Mouse (Mus musculus) stomach, postnatal 0 days (tissue): ENCODE data around the gene Gm43552. TPM values are rescaled to one million over a fixed set of nuclear protein-coding genes. Genes with fewer than 3 reads are reported as not detected.

ENCODE experiments used
- ATAC-seq: fragments of 200-750 bp; cut with Nextera tagmentation; 2 replicates; pipeline ENCODE4 v1.8.0; 2017; ENCODE audit not compliant: low FRiP score, low TSS enrichment
- DNase-seq: peaks from one replicate; pipeline ENCODE4 v3.0.0-alpha.2; 2016; ENCODE audit warnings: low spot score
- H3K27ac ChIP-seq: fragments of 300-500 bp; sonication (generic); replicated peaks from 2 replicates; pipeline ENCODE4 v1.5.1; 2014; ENCODE audit warnings: mild to moderate bottlenecking, control low read depth
- H3K27me3 ChIP-seq: fragments of 300-500 bp; sonication (generic); 2 replicates; pipeline ENCODE4 v1.6.1; 2014; ENCODE audit warnings: low read length; ENCODE audit not compliant: control insufficient read depth, insufficient read depth
- H3K36me3 ChIP-seq: fragments of 300-500 bp; sonication (generic); 2 replicates; pipeline ENCODE4 v1.6.1; 2014; ENCODE audit warnings: low read length, mixed read lengths; ENCODE audit not compliant: control insufficient read depth, insufficient read depth
- H3K4me1 ChIP-seq: fragments of 300-500 bp; sonication (generic); replicated peaks from 2 replicates; pipeline ENCODE4 v1.6.1; 2014; ENCODE audit warnings: antibody characterized with exemption; ENCODE audit not compliant: control insufficient read depth, insufficient read depth
- H3K4me2 ChIP-seq: fragments of 300-500 bp; sonication (generic); replicated peaks from 2 replicates; pipeline ENCODE4 v1.6.1; 2014; ENCODE audit warnings: low read depth, mild to moderate bottlenecking, control low read depth, moderate library complexity
- H3K4me3 ChIP-seq: fragments of 300-500 bp; sonication (generic); 2 replicates; pipeline ENCODE4 v1.5.1; 2014; ENCODE audit warnings: low read depth, low read length, control low read depth
- H3K9ac ChIP-seq: fragments of 300-500 bp; sonication (generic); 2 replicates; pipeline ENCODE4 v1.6.1; 2014; ENCODE audit warnings: mild to moderate bottlenecking, low read length, control low read depth, mixed read lengths
- H3K9me3 ChIP-seq: fragments of 300-500 bp; sonication (generic); 2 replicates; pipeline ENCODE4 v1.6.1; 2016; ENCODE audit warnings: low read length; ENCODE audit not compliant: control insufficient read depth
- CTCF ChIP-seq: IDR thresholded peaks from 2 replicates; pipeline ENCODE4 v1.5.1; 2016; ENCODE audit warnings: antibody characterized with exemption, low read depth, mild to moderate bottlenecking, moderate library complexity
- EP300 ChIP-seq: optimal IDR thresholded peaks from 2 replicates; pipeline ENCODE3; 2016; ENCODE audit warnings: antibody characterized with exemption
- WGBS: fragments of 180-500 bp; shearing (Covaris S2); extraction: QIAGEN DNeasy Blood & Tissue Kit; methylation state at CpG from one replicate; pipeline ENCODE4 v1.1.7; 2014; 5-methylcytosine and 5-hydroxymethylcytosine counted together
- polyA plus RNA-seq: library from polyadenylated mRNA; unstranded; fragments of >200 nt; fragmentation: Nextera tagmentation; extraction: Ambion mirVana; gene quantifications from 2 replicates; pipeline ENCODE4 v1.2.1, GENCODE M21; 2015

The Gm43552 gene
- polyA plus RNA-seq, 1 experiment from 2014 or later, result not detected

DNA sequence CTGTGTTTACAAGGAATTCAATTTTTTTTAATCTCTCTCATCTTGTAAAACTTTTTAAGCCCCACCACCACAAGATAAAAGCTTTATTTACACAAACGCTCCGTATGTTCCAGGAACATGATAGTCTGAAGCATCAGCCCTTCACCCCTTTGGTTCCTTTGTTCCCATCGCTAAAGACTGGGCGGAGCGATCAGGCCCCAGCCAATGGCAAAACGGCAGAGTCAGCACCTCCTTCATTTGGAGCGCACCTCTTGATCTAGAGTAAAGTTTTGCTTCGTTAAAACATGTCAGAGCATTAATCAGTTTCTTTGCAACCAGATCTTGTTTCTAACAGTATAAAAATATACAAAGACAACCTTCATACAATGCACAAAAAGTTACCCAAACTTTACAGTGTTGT, 13.2 kb upstream of the Gm43552 start:
- Histone ChIP-seq H3K4me3 (no peak overlapping the region), H3K9ac (no peak overlapping the region), H3K36me3 (no peaks in the 10 kb centered on the region), H3K4me1 (no peaks in the 10 kb centered on the region), H3K27me3 (no peaks in the 10 kb centered on the region), H3K9me3 (no peaks in the 10 kb centered on the region), H3K4me2 (no peak overlapping the region), H3K27ac (no peak overlapping the region)
- DNase-seq (no peak), ATAC-seq (no peak)
- TF ChIP-seq EP300 (no peak), CTCF (no peak)
- WGBS, result 8% methylated on average over 8 of the region's 8 CpGs

DNA sequence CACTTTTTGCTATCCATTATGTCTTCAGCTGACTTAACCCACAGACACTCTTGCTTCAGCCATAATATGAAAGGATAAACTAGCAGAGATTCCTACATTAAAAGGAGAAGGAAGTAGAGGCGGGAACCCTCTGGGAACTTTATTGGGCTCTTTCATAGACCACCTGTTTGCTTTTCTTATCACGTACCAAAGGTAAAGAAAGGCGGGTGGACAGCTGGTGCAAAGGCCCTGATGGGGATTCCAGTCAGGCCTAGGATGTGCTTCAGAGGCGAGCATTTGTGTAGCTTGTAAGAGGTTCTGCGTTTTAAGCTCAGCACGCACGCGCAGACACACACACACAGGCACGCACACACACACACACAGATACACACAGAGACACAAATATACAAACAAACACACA, 8.8 kb upstream of the Gm43552 start:
- 79% methylated on average over 9 of the region's 9 CpGs for WGBS
- ATAC-seq (peak; percentile 56; the same call in 1 of the 2 replicates), DNase-seq (no peak)
- Histone ChIP-seq H3K36me3 (no peaks in the 10 kb centered on the region), H3K9me3 (no peaks in the 10 kb centered on the region), H3K9ac (no peak overlapping the region), H3K4me3 (no peak overlapping the region), H3K27ac (no peak overlapping the region), H3K4me2 (no peak overlapping the region), H3K4me1 (no peaks in the 10 kb centered on the region), H3K27me3 (no peaks in the 10 kb centered on the region)
- TF ChIP-seq EP300, result no peak
- TF ChIP-seq CTCF, result no peak

DNA sequence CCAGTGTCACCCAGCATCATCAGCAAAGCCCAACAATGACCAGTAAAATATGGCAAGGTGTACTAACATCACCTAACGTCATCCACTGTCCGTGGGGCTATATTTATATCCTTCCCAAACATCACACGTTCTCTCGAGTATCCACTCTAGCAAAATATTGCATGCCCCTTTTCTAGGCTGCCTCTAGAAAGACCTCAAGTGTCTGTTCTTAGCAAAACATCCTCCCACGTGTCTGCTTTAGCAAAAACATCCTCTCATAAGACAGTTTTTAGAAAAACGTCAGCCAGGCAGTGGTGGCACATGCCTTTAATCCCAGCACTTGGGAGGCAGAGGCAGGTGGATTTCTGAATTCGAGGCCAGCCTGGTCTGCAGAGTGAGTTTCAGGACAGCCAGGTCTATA, 7.6 kb upstream of the Gm43552 start:
- no peak for ATAC-seq
- no peak overlapping the region for H3K4me3 ChIP-seq
- H3K9ac ChIP-seq, result no peak overlapping the region
- TF ChIP-seq CTCF (no peak), EP300 (no peak)
- no peaks in the 10 kb centered on the region for H3K27me3 ChIP-seq
- no peaks in the 10 kb centered on the region for H3K9me3 ChIP-seq
- no peaks in the 10 kb centered on the region for H3K4me1 ChIP-seq
- no peak overlapping the region for H3K27ac ChIP-seq
- WGBS, result 78% methylated on average over 7 of the region's 7 CpGs
- H3K36me3 ChIP-seq, result no peaks in the 10 kb centered on the region
- DNase-seq, result no peak
- no peak overlapping the region for H3K4me2 ChIP-seq

DNA sequence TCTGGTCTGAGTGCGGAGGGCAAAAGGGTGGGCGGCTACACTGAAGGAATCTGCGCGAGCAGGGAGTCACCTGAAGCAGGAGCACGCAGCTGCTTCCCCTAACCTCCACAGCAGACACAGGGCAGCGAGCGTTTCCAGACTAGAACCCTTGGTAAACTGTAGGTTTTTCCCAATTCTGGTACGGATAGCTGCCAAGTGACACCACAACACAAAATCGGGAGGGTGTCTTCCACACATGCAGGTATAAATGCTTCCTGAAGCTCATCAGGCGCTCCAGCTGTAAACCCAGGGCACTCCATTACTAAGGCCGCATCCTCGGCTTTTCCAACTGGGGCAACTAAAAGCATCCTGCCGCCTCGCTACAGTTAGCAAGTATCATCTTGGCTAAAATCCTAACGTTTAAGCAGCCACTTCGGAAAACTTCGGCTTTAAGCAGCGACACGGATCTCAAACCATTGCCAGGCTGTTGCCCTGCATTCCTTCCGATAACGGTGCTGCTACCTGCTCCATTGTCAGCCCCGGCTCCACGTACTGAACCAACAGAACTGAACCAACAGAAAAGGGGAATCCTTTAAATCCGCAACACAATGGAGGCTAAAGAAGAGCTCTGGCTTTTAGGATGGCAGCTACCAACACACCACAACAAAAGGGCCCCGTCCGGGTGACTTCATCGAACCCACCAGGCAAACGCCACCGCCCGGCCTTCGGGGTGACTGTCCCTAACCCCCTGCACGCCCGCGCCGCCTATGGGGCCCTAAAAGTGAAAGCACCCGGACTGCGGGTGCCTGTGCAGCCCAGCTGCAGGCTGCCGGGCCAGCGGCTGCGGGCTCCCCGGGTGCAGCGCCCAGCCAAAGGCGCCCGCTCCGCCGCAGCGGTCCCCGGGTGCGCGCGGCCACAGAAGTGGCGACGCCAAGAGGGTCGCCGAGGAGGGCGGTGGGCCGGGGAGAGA, 592 bp downstream of the Gm43552 start:
- no peaks in the 10 kb centered on the region for H3K36me3 ChIP-seq
- peak overlapping the region; percentile 97 for H3K9ac ChIP-seq
- WGBS, result under 1% methylated on average over 51 of the region's 57 CpGs
- TF ChIP-seq CTCF (peak; percentile 58), EP300 (no peak)
- peak; percentile 83 for ATAC-seq
- H3K27me3 ChIP-seq, result no peaks in the 10 kb centered on the region
- H3K9me3 ChIP-seq, result no peaks in the 10 kb centered on the region
- H3K27ac ChIP-seq, result peak overlapping the region; percentile 99
- DNase-seq, result peak; percentile 78
- H3K4me2 ChIP-seq, result peak overlapping the region; percentile 67
- peaks cover 3% of the 10 kb centered on the region; the same call in 1 of the 2 replicates for H3K4me1 ChIP-seq
- peak overlapping the region; percentile 90 for H3K4me3 ChIP-seq

DNA sequence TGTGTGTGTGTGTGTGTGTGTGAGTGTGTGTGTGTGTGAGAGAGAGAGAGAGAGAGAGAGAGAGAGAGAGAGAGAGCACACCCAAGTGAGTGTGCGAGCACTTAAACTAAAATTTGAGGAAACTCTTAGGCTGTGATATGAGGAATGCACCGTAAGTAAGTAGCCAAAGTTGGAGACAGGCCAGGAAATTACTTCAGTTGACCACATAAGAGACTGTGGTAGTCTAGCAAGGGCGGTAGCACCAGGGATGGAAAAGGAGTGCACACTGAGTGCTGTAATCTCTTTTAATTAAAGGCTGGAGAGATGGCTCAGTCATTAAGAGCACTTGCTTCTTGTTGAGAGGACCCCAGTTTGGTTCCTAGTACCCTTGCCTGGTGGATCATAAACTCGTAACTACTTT, 2.8 kb downstream of the Gm43552 start:
- H3K27ac ChIP-seq, result no peak overlapping the region
- peaks cover 3% of the 10 kb centered on the region; the same call in 1 of the 2 replicates for H3K4me1 ChIP-seq
- H3K4me2 ChIP-seq, result peak overlapping the region; percentile 11; the same call in 1 of the 2 replicates
- no peak for ATAC-seq
- no peaks in the 10 kb centered on the region for H3K9me3 ChIP-seq
- DNase-seq, result no peak
- TF ChIP-seq EP300 (no peak), CTCF (no peak)
- H3K36me3 ChIP-seq, result no peaks in the 10 kb centered on the region
- H3K9ac ChIP-seq, result no peak overlapping the region; the same call in 1 of the 2 replicates
- H3K27me3 ChIP-seq, result no peaks in the 10 kb centered on the region
- H3K4me3 ChIP-seq, result no peak overlapping the region
- 50% methylated on average over 4 of the region's 4 CpGs for WGBS

DNA sequence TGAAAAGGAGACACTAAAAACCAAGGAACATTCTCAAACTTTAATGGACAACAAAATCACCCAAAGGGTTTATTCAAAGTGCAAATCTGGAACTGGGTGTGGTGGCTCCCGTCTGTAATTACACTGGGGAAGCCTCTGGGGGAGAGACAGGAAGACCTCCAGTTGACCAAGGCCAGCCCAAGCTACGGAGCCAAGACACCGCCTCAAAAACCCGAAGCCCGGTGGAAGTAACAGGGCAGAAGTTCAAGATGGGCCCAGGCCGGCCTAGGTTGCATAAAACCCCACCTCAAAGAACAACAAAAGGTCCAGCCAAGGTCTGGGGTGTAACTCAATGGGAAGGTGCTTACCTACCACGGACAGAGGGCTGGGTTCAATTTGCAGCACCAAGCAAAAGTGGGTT, 3.9 kb downstream of the Gm43552 start:
- Histone ChIP-seq H3K4me3 (no peak overlapping the region), H3K27ac (no peak overlapping the region), H3K36me3 (no peaks in the 10 kb centered on the region), H3K4me1 (peaks cover 3% of the 10 kb centered on the region; the same call in 1 of the 2 replicates), H3K9me3 (no peaks in the 10 kb centered on the region), H3K27me3 (no peaks in the 10 kb centered on the region), H3K9ac (no peak overlapping the region), H3K4me2 (0 out of 2 replicates have a peak overlapping the region, but pooled peaks have one; percentile 8)
- DNase-seq (no peak), ATAC-seq (no peak)
- TF ChIP-seq EP300 (no peak), CTCF (no peak)
- 49% methylated on average over 7 of the region's 7 CpGs for WGBS
